Mouse (Mus musculus): ENCODE data around the gene Gabpa. TPM values are rescaled to one million over a fixed set of nuclear protein-coding genes. Genes with fewer than 3 reads are reported as not detected.

The Gabpa gene
- polyA plus RNA-seq, 1 experiment from 2014 or later: 18.7 TPM

DNA sequence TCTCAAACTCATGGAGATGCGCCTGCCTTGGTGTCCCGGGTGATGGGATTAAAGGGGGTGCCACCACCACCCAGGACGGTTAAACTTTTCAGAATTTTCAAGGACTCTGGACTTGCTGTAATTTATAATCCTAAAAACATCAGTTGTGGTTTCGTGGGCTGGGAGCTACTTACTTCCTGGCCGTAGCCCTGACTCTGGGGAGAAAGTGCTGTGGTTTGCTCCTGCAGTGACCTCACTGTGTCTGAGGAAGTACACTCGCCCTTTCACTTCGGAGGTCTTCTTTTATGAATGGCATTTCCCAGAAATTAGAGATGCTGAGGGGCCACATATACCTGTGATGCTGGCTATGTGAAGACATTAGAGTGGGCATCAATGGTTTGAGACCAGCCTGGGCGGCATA is 20.2 kb upstream of the Gabpa start:
- Histone ChIP-seq H3K4me2 (no peak overlapping the region), H3K27ac (no peak overlapping the region), H3K9ac (no peak overlapping the region), H3K36me3 (replicated peaks) (no peaks in the 10 kb centered on the region; the same call in 1 of the 2 replicates), H3K9me3 (no peaks in the 10 kb centered on the region), H3K4me3 (no peak overlapping the region), H3K4me1 (no peaks in the 10 kb centered on the region), H3K27me3 (replicated peaks) (no peaks in the 10 kb centered on the region)
- WGBS: 89% methylated on average over 8 of the region's 8 CpGs
- ATAC-seq (replicated peaks): no peak

DNA sequence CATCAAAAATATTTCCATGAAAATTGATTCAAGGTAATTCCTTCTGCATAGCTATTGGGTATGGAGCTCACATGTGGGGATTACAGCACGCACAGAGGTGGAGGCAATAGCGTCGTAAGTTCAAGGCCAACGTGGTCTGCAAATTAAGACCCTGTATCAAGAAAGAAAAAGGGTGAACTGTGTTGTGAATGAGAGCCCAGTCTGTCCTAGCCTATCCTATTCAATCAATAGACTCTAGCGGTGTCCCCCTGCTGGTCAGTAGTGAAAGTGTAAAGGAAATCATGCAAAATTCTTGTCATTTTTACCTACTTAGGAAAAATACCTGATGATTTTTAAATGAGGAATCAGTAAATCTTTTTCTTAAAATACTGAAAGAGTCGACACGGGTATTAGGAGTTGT is 17.3 kb upstream of the Gabpa start:
- 35% methylated on average over 7 of the region's 7 CpGs for WGBS
- no peak overlapping the region for H3K4me2 ChIP-seq

GRCm38 (mm10) chr16:84825009-84825408 is 9.7 kb upstream of the Gabpa start:
- no peaks in the 10 kb centered on the region for H3K9me3 ChIP-seq
- peak; percentile 45; the same call in 1 of the 2 replicates for ATAC-seq (replicated peaks)
- no peak overlapping the region for H3K4me3 ChIP-seq
- no peak overlapping the region for H3K4me2 ChIP-seq
- H3K27me3 ChIP-seq (replicated peaks): no peaks in the 10 kb centered on the region
- WGBS: 66% methylated on average over 6 of the region's 6 CpGs
- peaks cover 39% of the 10 kb centered on the region for H3K36me3 ChIP-seq (replicated peaks)
- H3K4me1 ChIP-seq: no peaks in the 10 kb centered on the region
- no peak overlapping the region for H3K27ac ChIP-seq
- no peak overlapping the region for H3K9ac ChIP-seq

More for the DNA sequence above, 17.3 kb upstream of the Gabpa start:
- no peak overlapping the region for H3K27ac ChIP-seq
- H3K4me3 ChIP-seq: no peak overlapping the region
- H3K36me3 ChIP-seq (replicated peaks): no peaks in the 10 kb centered on the region
- ATAC-seq (replicated peaks): peak; percentile 85
- no peak overlapping the region for H3K9ac ChIP-seq
- no peaks in the 10 kb centered on the region for H3K9me3 ChIP-seq
- H3K4me1 ChIP-seq: no peaks in the 10 kb centered on the region
- H3K27me3 ChIP-seq (replicated peaks): no peaks in the 10 kb centered on the region

DNA sequence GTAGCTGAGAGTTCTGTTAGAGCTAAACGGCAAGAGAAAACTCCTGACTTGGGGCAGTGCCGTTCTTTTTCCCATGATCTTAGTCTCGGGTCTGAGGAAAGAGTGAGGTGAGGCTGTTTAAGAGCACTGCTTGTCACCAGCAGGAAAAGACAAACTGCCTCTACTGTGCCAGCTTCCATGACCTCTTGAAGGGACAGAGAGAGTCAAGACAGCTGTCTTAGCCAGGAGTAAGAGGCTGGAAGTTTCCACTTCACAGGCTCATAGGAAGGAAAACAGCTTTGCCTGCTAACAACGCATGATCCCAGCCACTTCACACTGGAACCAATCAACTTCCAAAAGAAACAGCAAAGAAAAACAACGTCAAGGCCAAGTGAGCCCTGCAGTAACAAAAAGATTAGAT is 3.0 kb upstream of the Gabpa start:
- no peak for ATAC-seq (replicated peaks)

GRCm38 (mm10) chr16:84832736-84833135 is 2.0 kb upstream of the Gabpa start:
- Histone ChIP-seq H3K27ac (no peak overlapping the region), H3K4me1 (peaks cover 33% of the 10 kb centered on the region), H3K4me2 (no peak overlapping the region), H3K9ac (no peak overlapping the region), H3K36me3 (replicated peaks) (peaks cover 31% of the 10 kb centered on the region), H3K9me3 (no peaks in the 10 kb centered on the region), H3K27me3 (replicated peaks) (no peaks in the 10 kb centered on the region), H3K4me3 (no peak overlapping the region)
- 89% methylated on average over 5 of the region's 5 CpGs for WGBS
- no peak for ATAC-seq (replicated peaks)

More for the DNA sequence above, 3.0 kb upstream of the Gabpa start:
- no peak overlapping the region for H3K4me2 ChIP-seq
- no peak overlapping the region for H3K4me3 ChIP-seq
- H3K4me1 ChIP-seq: peaks cover 23% of the 10 kb centered on the region
- no peaks in the 10 kb centered on the region for H3K27me3 ChIP-seq (replicated peaks)
- H3K9me3 ChIP-seq: no peaks in the 10 kb centered on the region
- H3K27ac ChIP-seq: no peak overlapping the region
- WGBS: 87% methylated on average over 5 of the region's 5 CpGs
- H3K9ac ChIP-seq: no peak overlapping the region
- H3K36me3 ChIP-seq (replicated peaks): peaks cover 39% of the 10 kb centered on the region

GRCm38 (mm10) chr16:84834344-84834743 is 381 bp upstream of the Gabpa start:
- under 1% methylated on average over 22 of the region's 22 CpGs for WGBS
- ATAC-seq (replicated peaks): no peak

GRCm38 (mm10) chr16:84835441-84835822 is 707 bp downstream of the Gabpa start, which contains the start of gene Atp5j:
Gene Atp5j, minus strand, starts transcription at chr16:84835625.
- ATAC-seq (replicated peaks): peak; percentile 85
- peaks cover 14% of the 10 kb centered on the region; the same call in 1 of the 2 replicates for H3K36me3 ChIP-seq (replicated peaks)
- peak within 1 kb of the TSS; percentile 83 for H3K4me3 ChIP-seq
- H3K9me3 ChIP-seq: no peaks in the 10 kb centered on the region
- under 1% methylated on average over 57 of the region's 57 CpGs for WGBS
- H3K9ac ChIP-seq: peak within 1 kb of the TSS; percentile 95
- no peaks in the 10 kb centered on the region for H3K27me3 ChIP-seq (replicated peaks)
- peak within 1 kb of the TSS; percentile 69 for H3K4me2 ChIP-seq
- peak within 1 kb of the TSS; percentile 95 for H3K27ac ChIP-seq
- peaks cover 38% of the 10 kb centered on the region for H3K4me1 ChIP-seq

More at GRCm38 (mm10) chr16:84834344-84834743, 381 bp upstream of the Gabpa start:
- Histone ChIP-seq H3K9ac (peak overlapping the region; percentile 95), H3K27me3 (replicated peaks) (no peaks in the 10 kb centered on the region), H3K4me3 (peak overlapping the region; percentile 83), H3K36me3 (replicated peaks) (peaks cover 17% of the 10 kb centered on the region), H3K27ac (peak overlapping the region; percentile 95), H3K9me3 (no peaks in the 10 kb centered on the region), H3K4me2 (peak overlapping the region; percentile 69), H3K4me1 (peaks cover 38% of the 10 kb centered on the region)

DNA sequence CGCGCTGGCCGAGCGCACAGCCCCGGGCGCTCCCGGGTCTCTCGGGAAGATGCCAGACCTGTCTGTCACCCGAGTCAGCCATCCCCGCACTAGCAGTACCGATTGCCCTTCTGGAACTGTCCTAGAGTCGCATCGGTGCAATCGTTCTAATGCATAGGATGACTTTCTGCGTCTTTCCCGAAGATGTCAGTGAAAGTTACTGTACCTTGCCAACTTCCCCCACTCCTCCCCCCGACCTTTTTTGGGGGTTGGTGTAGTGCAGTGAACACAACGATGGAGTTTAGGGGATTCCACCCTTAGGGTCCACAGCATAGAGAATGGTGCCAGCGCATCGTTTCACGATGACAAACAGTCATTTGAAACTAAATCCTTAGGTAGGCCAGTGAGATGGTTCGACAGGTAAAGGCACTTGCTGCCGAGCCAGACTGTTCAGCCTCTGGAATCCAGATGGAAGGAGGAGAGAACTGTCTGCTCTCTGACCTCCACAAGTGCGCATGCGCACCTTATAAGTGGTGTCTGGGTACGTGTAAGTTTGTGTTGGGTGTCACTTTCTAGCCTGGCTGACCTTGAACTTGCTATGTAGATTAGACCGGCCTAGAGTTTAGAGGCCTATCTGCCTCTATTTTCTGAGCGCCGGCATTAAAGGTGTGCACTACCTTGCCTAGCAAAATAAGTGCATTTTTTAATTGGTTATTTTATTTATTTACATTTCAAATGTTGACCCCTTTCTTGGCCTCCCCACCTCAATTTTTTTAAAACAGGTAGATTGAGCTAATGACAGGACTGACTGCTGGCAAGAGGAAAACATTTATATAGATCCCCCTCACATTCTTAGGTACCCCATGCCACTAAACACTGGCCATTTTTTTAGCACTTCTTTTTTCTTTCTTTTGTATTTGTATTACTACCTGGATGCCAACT is 1.4 kb downstream of the Gabpa start:
- H3K4me1 ChIP-seq: peaks cover 38% of the 10 kb centered on the region
- WGBS: 8% methylated on average over 29 of the region's 29 CpGs
- no peaks in the 10 kb centered on the region for H3K27me3 ChIP-seq (replicated peaks)
- peak; percentile 7 for ATAC-seq (replicated peaks)
- H3K27ac ChIP-seq: peak overlapping the region; percentile 95
- peaks cover 10% of the 10 kb centered on the region; the same call in 1 of the 2 replicates for H3K36me3 ChIP-seq (replicated peaks)
- H3K4me2 ChIP-seq: peak overlapping the region; percentile 69
- H3K9ac ChIP-seq: peak overlapping the region; percentile 95
- no peaks in the 10 kb centered on the region for H3K9me3 ChIP-seq
- H3K4me3 ChIP-seq: peak overlapping the region; percentile 83

- Histone ChIP-seq H3K9me3 (no peaks in the 10 kb centered on the region), H3K9ac (no peak overlapping the region), H3K4me2 (no peak overlapping the region), H3K27me3 (replicated peaks) (no peaks in the 10 kb centered on the region), H3K4me1 (peaks cover 30% of the 10 kb centered on the region), H3K27ac (no peak overlapping the region), H3K4me3 (no peak overlapping the region), H3K36me3 (replicated peaks) (peaks cover 10% of the 10 kb centered on the region; the same call in 1 of the 2 replicates)
- ATAC-seq (replicated peaks): no peak
- 80% methylated on average over 2 of the region's 2 CpGs for WGBS
These were observed 3.9 kb downstream of the Gabpa start for GRCm38 (mm10) chr16:84838576-84838975.

GRCm38 (mm10) chr16:84853492-84853891 is 18.8 kb downstream of the Gabpa start:
- no peak overlapping the region for H3K4me3 ChIP-seq
- ATAC-seq (replicated peaks): no peak
- 95% methylated on average over 6 of the region's 6 CpGs for WGBS
- H3K27me3 ChIP-seq (replicated peaks): no peaks in the 10 kb centered on the region
- no peak overlapping the region for H3K9ac ChIP-seq
- no peaks in the 10 kb centered on the region for H3K9me3 ChIP-seq
- no peaks in the 10 kb centered on the region for H3K4me1 ChIP-seq
- H3K36me3 ChIP-seq (replicated peaks): peaks cover 39% of the 10 kb centered on the region
- H3K27ac ChIP-seq: no peak overlapping the region
- no peak overlapping the region for H3K4me2 ChIP-seq

DNA sequence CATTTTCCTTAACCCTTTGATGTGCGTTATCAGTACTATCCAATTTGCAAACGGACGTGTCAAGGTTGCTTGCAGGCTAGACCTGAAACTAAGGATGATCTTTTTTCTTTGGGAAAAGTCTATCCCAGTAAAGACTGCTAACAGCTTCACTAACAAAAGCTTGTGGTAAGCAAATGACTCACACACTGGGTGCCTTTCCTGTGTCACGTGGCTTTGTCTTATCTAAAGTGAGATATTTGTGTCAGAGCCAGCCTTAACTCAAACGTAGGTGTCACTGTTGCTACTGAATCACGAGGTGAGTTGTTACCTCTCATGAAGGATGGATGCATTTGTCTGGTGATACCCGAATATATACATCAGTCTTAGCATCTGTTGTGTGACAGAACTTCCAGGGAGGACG is 29.9 kb downstream of the Gabpa start:
- H3K9me3 ChIP-seq: no peaks in the 10 kb centered on the region
- no peak overlapping the region for H3K4me2 ChIP-seq
- no peak overlapping the region for H3K4me3 ChIP-seq
- H3K36me3 ChIP-seq (replicated peaks): peaks cover 4% of the 10 kb centered on the region; the same call in 1 of the 2 replicates
- 93% methylated on average over 8 of the region's 8 CpGs for WGBS
- no peaks in the 10 kb centered on the region for H3K4me1 ChIP-seq
- no peak for ATAC-seq (replicated peaks)
- H3K27ac ChIP-seq: no peak overlapping the region
- H3K9ac ChIP-seq: no peak overlapping the region
- H3K27me3 ChIP-seq (replicated peaks): no peaks in the 10 kb centered on the region

GRCm38 (mm10) chr16:84873805-84874204 is 39.1 kb downstream of the Gabpa start:
- H3K36me3 ChIP-seq (replicated peaks): no peaks in the 10 kb centered on the region
- H3K27me3 ChIP-seq (replicated peaks): no peaks in the 10 kb centered on the region
- no peak overlapping the region for H3K4me3 ChIP-seq
- H3K27ac ChIP-seq: no peak overlapping the region
- no peaks in the 10 kb centered on the region for H3K9me3 ChIP-seq
- no peak overlapping the region for H3K9ac ChIP-seq
- H3K4me2 ChIP-seq: no peak overlapping the region
- H3K4me1 ChIP-seq: peaks cover 11% of the 10 kb centered on the region; the same call in 1 of the 2 replicates
- 79% methylated on average over 8 of the region's 8 CpGs for WGBS
- ATAC-seq (replicated peaks): no peak
